Mouse (Mus musculus) ovary, adult 18-20 months (tissue): Measurements from ENCODE around the gene Barhl2.

Source experiments
- DNase-seq: peaks from one replicate; pipeline ENCODE4 v3.0.0; 2022; ENCODE audit warnings: low spot score, mixed read lengths

The Barhl2 gene

DNA sequence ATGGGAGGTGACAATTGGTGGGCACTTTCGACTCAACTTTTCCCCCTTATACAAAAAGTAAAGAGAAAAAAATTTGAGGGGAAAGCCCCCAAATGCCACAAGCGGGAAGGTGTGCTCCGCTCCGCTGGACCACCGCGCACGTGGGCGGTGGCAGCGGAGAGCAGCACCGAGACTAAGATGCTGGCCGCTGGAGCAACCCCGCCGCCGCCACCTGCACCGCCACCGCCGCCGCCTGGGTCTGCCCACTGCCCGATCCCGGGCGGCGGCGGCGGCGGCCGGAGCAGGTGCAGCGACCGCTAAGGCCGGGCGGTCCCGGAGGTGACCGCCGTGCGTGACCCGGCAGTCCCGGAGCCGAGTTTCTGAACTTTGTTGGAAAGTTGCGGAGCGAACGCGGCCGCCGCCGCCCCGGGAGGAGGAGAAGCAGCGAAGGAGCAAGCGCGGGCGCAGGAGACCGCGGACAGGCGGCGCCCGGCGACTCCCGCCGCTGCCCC is at the start of gene Barhl2:
Gene Barhl2 (minus strand): TSS at position 181 of the 491 bp plus-strand sequence.
- DNase-seq: no peak

DNA sequence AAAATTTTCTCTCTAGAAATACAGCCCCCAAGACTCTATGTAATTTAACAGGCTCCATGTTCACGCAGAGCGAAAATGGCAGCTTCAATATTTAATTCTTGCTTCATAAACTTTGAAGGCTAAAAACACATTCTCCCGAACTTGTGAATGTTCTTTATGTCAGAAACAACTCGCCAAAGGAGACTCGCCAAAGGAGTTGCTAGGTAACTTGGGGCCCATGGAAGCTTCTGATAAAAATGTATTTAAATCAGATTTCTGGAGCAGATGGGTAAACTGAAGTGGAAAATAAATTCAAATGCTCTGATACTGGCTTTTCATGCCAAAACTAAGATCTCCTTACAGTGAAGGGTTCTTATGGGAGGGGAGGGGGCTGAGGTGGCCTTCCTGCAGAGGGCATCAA is 48.1 kb upstream of the Barhl2 start:
- DNase-seq: no peak

DNA sequence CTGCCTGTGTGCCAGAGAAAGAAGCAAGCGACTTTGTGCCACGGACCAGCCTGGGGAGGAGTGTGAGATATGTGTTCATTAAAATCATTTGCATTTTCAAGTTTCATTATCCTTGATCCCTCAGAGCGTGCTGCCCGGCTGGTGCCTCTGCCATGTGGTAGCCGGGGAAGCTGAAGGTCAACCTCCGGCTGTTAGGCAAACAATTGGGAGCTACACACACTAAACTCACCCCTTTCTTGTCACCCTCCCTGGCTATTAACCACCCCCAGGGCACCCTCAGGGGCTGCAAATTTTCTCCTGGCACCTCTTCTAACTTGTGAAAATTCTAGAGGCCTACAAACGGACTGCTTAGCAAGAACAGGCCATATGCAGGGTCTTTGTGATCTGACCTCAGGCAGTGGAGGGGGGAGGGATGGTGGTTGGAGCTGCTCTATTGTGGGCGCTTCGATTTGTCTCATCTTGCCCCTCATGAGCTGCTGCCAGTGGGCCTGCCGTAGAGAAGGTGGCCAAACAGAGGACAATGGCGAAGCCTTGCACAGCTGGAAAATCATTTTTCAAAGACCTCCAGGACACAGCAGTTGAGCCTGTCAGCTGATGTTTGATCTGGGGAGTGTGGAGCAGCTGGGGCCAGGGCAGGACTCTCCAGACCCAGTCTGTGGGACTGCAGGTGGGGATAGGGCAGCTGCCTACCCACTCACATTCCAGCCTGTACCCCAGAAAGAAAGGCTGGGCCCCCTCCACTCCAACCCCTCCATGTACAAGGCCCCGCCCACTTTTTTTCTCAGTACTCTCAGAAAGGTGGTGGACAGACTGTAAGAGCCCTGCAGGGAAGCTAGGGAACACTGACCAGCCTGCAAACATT is 44.9 kb upstream of the Barhl2 start:
- no peak for DNase-seq

DNA sequence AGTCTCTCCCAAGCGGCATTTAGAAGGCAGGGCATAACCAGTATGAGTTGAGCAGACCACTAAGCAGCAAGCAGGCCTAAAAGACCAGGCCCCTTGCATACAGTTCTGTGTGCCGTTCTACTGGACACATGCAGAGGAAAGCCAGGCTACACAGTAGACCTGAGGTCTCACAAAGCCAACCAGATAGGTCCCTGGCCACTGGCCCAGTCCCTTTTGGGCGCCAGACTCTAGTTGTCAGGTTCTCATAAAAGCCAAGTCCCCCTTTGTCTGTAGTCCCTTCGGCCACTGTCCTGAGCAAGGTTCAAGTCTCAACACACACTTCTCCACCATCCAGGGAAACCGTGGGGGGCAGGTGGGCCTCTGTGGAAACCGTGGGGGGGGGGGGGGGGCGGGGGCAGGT is 44.3 kb upstream of the Barhl2 start:
- DNase-seq: no peak

DNA sequence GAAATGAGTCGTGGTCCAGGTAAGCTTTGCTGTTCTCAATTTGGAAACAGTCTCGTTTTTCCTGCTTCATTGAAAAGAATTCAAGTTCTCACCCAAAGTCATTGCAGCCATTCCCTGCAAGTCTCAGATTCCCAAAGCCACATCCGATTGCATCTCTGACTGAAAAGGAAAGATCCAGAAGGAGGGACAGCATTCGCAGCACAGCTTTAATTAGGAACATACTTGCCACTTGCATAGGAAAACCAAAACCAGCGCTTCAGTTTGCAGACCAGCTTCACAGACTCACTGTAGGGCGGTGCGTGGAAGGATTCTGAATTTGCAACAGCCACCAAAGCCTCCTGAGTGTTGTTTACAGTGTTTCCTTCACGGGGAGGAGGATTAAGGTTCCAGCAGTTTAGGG is 33.8 kb upstream of the Barhl2 start:
- no peak for DNase-seq

DNA sequence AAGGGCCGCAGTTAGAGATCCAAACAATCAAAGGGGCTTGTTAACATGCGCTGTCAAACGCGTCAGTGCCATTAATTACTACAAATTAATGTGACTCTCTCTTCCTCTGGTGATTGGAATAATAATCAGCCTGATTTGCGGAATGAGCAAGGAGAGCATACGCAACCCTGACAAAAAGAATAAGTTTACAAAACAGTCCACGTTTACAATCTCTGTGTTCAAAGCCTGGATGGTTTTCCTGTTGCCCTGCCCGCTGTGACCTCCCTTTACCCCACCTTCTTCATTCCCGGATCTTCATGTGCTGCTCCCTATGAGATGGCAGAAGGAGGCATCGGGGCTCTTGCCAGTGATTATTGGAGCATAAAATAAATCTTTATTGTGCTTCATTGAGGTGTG is 14.1 kb upstream of the Barhl2 start:
- no peak for DNase-seq

DNA sequence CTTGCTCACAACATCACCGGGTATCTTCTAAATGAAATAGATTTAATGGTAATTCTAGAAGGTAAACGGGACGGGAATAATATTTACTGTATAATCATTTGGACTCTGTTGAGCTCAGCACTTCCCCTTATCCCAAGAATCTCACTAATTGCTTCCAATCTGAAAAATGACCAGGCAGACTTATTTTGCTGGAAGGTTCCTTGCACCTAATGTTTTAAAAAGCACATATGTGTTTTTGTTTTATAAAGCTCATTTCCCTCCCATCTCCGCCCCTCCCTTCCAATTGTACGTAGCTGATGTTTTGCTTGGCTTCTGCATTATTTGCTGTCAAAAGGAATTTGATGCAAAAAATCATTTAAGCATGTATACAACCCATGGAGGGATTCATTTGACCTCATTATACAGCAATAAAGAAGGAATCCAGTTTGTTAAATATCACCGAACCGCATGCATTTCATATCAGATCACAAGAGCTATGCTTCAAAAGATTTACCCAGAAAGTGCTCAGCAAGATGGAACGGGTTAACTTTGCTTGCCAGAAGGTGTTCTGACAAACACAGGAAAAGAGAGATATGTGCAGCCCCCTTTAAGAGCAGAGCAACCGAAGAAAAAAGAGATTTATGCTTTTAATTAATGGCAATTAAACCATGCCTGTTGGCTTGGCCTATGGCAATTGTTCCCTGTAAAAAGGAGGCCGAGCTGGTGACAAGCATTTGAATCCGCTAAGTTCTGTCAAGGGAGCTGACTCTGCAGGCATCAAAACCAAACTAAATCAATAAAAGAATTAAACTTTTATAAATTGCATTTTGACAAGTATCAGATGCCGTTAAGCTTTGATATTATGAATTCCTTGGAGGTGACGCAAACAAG is 13.5 kb upstream of the Barhl2 start:
- no peak for DNase-seq

DNA sequence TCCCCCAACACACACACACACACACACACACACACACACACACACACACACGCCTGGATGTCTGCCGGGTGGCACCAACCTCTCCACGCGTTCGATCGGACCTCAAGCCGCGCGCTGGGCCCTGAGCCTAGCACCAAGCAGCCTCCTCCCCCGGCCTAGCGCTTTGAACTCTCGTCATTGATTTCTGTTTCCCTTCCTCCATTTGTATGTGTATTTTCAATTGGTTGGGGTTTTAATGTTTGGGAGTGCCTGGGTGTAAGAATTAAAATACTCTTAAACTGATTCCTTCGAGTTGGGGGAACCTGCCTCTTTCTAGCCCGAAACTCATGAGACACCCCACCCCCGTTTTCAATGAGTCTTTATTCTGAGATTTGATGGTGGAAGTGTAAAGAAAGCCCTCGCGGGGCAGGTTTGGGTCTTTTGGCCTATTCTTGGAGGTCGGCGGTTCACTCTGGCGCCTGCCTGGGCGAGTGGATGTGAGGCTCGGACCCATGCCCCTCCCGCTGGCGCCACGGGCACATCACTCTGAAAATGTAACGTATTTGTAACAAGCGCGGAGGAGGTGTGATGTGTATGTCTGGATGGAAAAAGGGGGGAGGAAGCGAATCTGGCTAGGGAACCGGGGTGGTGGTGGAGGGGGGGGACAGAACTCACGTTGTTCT is 7.3 kb upstream of the Barhl2 start:
- DNase-seq: no peak

DNA sequence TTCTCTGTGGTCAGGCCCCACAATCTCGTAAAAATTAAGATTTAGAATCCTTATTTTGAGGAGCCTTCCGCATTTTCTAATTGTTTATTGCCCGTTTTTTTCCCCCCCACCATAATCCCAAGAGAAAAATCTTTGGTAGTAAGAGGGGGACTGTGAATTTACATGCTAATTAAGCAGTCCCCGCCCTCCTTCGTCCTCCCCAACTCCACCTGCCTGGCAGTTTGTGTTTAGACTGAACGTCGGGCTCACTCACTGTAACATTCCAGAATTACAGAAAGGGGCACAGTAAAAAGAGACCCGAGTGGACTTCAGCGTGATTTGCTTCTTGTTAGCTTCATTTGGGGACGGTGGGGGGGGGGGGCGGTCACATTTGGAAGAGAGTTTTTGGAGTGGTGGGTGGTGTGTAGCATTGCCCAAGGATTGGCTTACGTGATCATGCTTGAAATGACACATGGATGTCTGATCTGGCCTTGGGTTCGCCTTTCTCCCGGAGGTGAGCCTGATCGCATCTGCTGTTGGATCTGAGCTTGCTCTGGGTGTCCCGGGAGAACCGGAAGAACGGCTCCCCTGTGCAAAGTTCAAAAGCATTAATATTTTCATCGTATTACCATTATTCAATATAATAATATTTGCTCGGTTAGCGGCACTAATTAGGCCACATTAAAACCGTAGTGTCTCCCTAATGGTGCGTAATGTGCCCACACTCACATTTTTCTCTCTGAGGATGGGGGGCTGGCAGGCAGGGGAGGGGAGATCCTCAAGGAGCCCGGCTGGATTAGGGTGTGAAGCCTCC is 6.6 kb upstream of the Barhl2 start:
- DNase-seq: no peak

DNA sequence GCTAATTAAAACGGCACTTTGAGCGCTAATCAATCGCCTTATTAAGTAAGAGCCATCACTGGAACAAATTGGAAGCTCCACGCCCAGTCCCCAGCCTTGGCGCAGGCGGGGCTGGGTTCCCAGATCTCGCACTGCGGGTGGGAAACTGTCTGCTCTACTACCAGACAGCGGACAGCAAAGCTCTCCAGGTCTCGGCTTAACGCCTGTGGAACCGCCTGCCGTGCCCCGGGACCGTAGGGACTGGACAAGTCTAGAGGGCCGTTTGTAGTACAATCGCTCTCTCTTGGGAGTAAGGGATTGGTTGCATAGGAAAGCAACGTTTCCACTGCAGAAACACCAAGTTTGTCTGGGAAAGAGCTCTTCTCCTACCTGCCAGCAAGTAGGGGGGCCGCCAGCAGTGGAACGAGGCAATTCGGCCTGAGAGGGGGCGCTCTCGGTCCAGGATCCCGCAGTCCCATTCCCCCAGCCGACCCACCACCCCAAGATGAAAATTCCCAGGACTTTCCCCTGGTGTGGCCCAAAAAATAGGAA is 5.8 kb upstream of the Barhl2 start:
- no peak for DNase-seq

DNA sequence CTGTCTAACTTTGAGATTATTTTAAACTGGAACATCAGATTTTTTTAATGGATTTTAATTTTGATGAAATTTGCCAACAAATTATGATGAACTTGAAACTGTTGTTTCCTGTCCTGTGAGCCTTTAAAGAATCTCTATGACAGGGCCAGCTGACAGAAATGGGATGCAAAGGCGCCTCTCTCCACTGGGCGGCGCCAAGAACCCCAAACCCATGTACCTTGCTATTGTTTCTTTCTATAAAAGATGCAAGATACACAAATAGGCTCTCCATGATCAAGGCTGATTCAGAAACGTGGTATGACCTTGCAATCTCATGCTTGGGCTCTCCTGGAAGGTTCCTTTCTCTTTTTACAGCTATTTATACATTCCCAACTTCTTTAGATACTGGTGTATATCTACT is 3.9 kb upstream of the Barhl2 start:
- no peak for DNase-seq

DNA sequence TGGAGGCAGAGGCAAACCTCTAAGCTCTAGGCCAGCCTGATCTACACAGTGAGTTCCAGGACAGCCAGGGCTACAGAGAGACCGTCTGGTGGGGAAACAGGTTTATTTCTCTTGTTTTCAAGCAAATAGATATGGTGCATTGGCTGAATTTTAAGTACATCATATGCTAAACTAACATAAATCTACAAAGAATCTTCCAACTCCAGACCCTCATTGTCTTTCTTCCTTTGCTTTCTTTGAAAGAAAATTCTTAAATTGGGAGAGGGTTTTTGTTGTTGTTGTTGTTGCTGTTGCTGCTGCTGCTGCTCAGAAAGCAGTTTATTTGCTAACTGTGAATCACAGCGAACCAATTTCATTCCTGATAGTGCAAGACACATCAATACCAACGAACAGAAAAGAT is 3.5 kb upstream of the Barhl2 start:
- no peak for DNase-seq

DNA sequence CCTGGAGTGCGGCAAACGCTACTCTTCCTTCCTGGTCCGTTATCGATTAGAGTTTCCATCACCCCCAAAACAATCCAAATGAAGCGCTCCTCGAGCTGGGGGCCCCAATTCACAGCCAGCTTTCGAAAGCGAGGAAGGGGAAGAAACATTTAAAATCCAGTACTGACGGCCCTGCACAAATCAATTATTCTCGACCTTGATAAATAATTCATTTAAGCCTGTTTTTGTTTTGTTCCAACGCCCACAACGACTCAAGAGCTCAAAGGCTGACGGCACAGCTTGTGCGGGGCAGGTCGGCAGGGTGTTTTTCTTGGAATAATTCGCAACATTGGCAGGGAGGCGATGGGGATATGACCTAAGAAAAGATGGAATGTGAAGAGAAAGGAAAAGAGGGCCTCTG is 2.6 kb upstream of the Barhl2 start:
- no peak for DNase-seq

DNA sequence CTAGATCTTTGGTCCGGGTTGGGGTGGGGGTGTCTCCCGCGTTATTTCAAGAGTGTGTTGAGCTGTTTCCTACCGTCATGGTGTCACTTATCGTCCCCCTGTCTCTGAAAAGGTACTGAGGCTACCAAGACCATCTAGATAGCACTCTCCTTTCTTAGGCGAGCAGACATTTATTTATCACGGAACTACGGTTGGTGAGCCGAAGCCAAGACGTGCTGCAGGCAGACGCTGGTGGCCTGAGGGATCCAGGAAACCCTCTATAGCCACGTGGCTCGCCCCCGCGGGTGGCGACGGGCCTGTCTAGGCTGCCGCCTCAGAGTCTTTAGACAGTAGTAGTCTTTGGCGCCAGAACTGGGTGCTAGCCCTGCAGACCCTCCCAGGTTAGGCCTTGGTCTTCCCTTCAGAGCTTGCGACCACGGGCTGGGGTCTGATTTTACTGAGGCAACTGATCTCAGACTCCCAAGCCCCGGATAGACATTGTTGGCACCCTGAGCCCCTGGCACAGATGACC is 2.1 kb upstream of the Barhl2 start:
- DNase-seq: no peak

DNA sequence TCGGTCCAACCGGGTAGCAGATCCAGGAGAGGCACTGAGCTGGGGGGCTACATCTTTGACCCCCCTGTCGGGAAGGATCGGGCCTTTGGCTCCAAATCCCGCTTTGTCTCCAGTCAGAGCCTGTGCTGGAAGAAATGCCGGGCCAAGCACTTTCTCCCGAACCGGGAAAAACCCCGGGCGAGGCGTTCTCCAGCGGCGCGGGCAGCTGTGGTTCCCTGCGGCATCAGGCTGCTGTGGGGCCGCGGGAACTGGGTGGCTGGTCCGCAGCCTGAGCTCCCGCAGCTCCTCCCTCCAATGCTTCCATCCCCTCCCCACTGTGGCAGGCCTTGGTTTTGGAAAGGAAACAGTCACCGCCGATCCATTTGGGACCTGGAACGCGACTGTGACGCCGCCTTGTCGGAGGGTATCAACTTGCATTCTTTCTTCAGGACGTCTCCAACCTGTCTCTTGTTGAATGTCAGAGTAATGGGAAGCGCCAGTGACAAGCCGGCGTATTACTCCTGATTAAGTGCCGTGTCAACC is 1.2 kb upstream of the Barhl2 start:
- no peak for DNase-seq

DNA sequence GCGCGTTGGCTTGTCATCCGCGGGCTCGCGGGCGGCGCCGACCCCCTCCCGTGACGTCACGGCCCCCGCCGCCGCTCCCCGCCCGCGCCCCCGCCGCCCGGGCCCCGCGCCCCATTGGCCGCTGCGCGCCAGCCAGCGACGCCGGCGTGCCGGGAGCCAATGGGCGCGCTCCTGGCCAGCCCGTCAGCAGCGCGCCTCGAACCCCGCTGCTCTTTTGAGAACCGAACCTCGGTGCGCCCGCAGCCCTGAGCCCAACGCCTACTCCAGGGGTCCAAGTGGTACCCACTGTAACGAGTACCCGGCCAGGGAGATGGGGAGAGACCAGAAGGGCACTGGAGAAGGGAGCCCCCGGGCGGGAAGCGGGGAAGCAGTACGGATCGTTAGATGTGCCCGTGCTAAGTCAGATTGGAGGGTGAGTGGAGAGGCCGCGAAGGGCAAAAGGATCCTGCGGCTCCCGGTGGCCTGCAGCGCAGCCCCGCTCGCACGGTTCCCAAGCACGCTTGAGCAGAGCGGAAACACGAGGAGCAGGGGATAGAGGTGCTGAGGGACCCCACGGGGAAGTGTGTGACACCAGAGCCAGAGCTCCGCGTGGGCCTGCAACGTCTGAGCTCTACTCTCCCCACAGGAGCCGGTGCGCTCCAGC is 632 bp upstream of the Barhl2 start:
- DNase-seq: no peak

DNA sequence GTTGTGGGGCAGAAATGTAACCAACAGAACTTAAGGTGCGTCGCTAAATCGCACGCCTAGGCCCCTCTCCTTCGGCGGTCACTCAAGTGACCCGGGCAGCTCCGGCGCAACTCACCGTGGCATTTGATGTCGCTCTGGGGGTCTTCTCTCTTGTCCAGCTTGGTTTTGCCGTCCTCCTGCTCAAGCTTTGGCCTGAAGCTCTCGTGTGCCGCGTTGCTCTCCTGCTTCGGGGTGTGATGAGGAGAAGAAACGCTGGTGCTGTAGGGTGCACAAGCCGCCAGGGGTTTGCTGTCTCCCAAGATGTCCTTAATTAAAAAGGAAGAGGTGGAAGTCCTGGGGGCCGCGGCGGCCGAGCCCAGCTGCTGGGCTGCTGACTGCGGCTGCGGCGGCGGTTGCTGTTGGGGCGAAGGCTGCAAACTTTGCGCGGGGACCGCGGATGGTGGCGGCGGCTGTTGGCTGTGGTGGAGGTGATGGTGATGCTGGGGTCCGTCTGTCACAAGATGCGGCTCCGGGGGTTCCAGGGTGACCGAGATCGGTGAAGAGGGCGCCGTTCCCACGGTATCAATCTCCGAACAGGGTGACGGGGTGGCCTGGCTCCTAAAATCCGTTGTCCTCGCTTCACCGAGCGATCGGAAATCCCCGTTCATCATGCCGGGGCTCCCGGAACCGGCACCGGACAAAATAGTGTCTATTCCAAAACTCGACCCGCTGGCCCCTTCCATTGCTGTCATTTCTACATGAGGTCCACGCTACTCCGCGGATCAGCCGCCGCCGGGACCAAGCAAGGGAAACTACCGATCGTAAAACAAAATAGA is 648 bp downstream of the Barhl2 start:
- DNase-seq: no peak

DNA sequence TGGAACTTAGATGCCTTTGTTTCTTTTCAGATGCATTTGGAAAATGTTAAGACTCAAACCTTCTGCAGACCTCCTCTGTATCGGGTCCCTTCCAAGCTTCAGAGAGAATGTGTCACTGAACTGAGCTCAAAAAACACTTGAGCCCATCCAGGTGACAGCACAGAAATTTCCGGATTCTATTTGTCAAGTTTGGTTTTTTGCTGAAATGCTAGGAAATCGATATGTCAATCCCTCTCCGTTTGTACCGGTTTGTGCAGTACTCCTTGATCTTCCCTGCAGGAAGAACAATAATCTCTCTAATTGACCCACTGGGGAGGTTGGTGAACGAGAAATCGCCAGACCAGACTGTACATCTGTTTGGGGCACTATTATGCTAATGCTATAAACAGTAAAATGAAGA is 2.0 kb downstream of the Barhl2 start:
- DNase-seq: no peak

DNA sequence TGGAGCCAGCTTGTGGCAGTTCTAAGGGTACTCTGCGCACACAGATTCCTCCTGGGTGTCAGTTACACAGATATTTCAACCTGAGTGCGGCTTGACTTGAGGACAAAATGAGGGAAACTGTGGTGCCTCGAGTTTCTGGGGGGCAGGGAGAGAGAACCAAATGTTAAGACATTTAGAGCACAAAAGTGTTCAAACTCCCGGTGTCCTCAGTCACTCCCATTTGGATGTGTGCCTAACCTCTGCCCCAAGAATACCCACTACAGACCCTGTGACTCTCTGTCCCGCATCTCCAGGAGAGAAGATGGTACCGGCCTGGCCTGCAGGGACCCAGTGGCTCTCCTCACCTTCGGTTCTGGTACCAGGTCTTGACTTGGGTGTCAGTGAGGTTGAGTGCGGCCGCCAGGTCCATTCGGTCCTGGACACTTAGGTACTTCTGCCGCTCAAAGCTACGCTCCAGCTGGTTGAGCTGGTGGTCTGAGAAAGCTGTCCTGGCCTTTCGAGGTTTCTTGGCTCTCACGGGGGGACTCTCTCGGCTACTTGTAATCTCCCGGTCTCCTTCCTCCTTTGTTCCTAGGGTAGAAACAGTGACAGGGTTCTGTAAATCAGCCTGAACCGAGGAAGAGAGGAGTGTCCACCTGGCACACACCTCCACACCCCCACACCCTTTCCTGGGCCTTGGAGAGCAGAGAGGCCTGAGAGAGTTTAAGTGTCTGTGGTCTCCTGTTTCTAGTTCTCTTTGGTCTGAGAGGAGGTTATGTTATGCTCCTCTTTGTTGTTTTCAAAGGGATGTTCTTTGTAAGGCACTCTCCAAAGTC is 2.7 kb downstream of the Barhl2 start:
- no peak for DNase-seq
